In genomic region chr11:98747804-98748505, GRCm38 (mm10) we compare ENCODE assay signal across 8 mouse cellular contexts. TPM values are rescaled to one million over a fixed set of nuclear protein-coding genes. Genes with fewer than 3 reads are reported as not detected.
DNase-seq lines count a peak whose midpoint lies in the region; ATAC-seq and TF ChIP-seq lines count a peak whose summit lies in the region.

No protein-coding gene starts in this region.

- no peaks in the 10 kb centered on the region for H3K9me3 ChIP-seq in embryonic facial prominence, embryonic 14.5 days (ENCODE audit: control insufficient read depth, low read length)
- no peaks in the 10 kb centered on the region for H3K9me3 ChIP-seq in hindbrain, embryonic 16.5 days (ENCODE audit: control insufficient read depth, low read length)
- H3K9me3 ChIP-seq in midbrain, embryonic 16.5 days (replicated peaks; ENCODE audit: control insufficient read depth, low read length, poor library complexity, severe bottlenecking) = no peaks in the 10 kb centered on the region

- intact Hi-C loops in left cerebral cortex, adult 2 months (cut with DNase I) = no loop called here

- peak overlapping the region; percentile 56 for H3K4me2 ChIP-seq in embryonic facial prominence, embryonic 14.5 days (ENCODE audit: low read depth, low read length)
- peak overlapping the region; percentile 57 for H3K4me2 ChIP-seq in hindbrain, embryonic 16.5 days (ENCODE audit: low read length)
- peak overlapping the region; percentile 93 for H3K4me2 ChIP-seq in midbrain, embryonic 16.5 days (ENCODE audit: low read length)

- H3K4me3 ChIP-seq in left cerebral cortex, adult 2 months = peak overlapping the region; percentile 32; the same call in 1 of the 2 replicates
- H3K4me3 ChIP-seq in embryonic facial prominence, embryonic 14.5 days (ENCODE audit: low read depth, low read length) = peak overlapping the region; percentile 16
- H3K4me3 ChIP-seq in hindbrain, embryonic 16.5 days (ENCODE audit: low read length) = peak overlapping the region; percentile 27
- H3K4me3 ChIP-seq in midbrain, embryonic 16.5 days (ENCODE audit: low read depth, low read length) = peak overlapping the region; percentile 27

- no peak for ATAC-seq in embryonic facial prominence, embryonic 14.5 days (ENCODE audit: low read depth)
- no peak for ATAC-seq in hindbrain, embryonic 16.5 days
- no peak for ATAC-seq in midbrain, embryonic 16.5 days

- peak in 1 of 2 experiments; percentile 17 for DNase-seq in left cerebral cortex, adult 2 months (ENCODE audit: extremely low spot score in 1 of 2, low spot score in 2 of 2)
- DNase-seq in left cerebral cortex, adult 11 months (ENCODE audit: low spot score) = no peak
- peak; percentile 78 for DNase-seq in brain, adult 2 months (ENCODE audit: low read depth, low spot score)
- DNase-seq in embryonic facial prominence, embryonic 14.5 days (ENCODE audit: low spot score) = no peak
- DNase-seq in embryo, embryonic 9.5 days (ENCODE audit: extremely low spot score) = no peak
- no peak for DNase-seq in adrenal gland, adult 8-10 months

- H3K27ac ChIP-seq in left cerebral cortex, adult 2 months = peak overlapping the region; percentile 88
- peak overlapping the region; percentile 92 for H3K27ac ChIP-seq in embryonic facial prominence, embryonic 14.5 days (replicated peaks; ENCODE audit: low read depth, low read length)
- peak overlapping the region; percentile 94 for H3K27ac ChIP-seq in hindbrain, embryonic 16.5 days (ENCODE audit: low read depth, low read length)
- peak overlapping the region; percentile 97 for H3K27ac ChIP-seq in midbrain, embryonic 16.5 days (ENCODE audit: low read length)

- H3K27me3 ChIP-seq in embryonic facial prominence, embryonic 14.5 days (replicated peaks; ENCODE audit: control insufficient read depth, insufficient read depth, low read length) = no peaks in the 10 kb centered on the region
- no peaks in the 10 kb centered on the region for H3K27me3 ChIP-seq in hindbrain, embryonic 16.5 days (replicated peaks; ENCODE audit: control insufficient read depth, insufficient read depth, low read length)
- H3K27me3 ChIP-seq in midbrain, embryonic 16.5 days (ENCODE audit: control insufficient read depth, insufficient read depth, low read depth, low read length) = no peaks in the 10 kb centered on the region

- H3K9ac ChIP-seq in embryonic facial prominence, embryonic 14.5 days (ENCODE audit: low read depth, low read length) = peak overlapping the region; percentile 53
- H3K9ac ChIP-seq in hindbrain, embryonic 16.5 days (ENCODE audit: low read depth, low read length) = peak overlapping the region; percentile 60
- H3K9ac ChIP-seq in midbrain, embryonic 16.5 days (ENCODE audit: low read depth, low read length) = peak overlapping the region; percentile 63

- TF ChIP-seq CTCF in left cerebral cortex, adult 2 months (IDR thresholded peaks at IDR 0.05) = no peak

- H3K36me3 ChIP-seq in embryonic facial prominence, embryonic 14.5 days (ENCODE audit: control insufficient read depth, insufficient read depth, low read length) = no peaks in the 10 kb centered on the region
- no peaks in the 10 kb centered on the region for H3K36me3 ChIP-seq in hindbrain, embryonic 16.5 days (ENCODE audit: control insufficient read depth, insufficient read depth, low read length)
- H3K36me3 ChIP-seq in midbrain, embryonic 16.5 days (ENCODE audit: control insufficient read depth, insufficient read depth, low read length) = no peaks in the 10 kb centered on the region

- WGBS in embryonic facial prominence, embryonic 14.5 days = 10% methylated on average over 6 of the region's 6 CpGs
- WGBS in hindbrain, embryonic 16.5 days = 11% methylated on average over 6 of the region's 6 CpGs
- 6% methylated on average over 6 of the region's 6 CpGs for WGBS in midbrain, embryonic 16.5 days

- peaks cover 81% of the 10 kb centered on the region for H3K4me1 ChIP-seq in embryonic facial prominence, embryonic 14.5 days (ENCODE audit: control insufficient read depth, insufficient read depth, low read length)
- peaks cover 79% of the 10 kb centered on the region for H3K4me1 ChIP-seq in hindbrain, embryonic 16.5 days (ENCODE audit: control insufficient read depth, insufficient read depth, low read depth, low read length)
- peaks cover 93% of the 10 kb centered on the region for H3K4me1 ChIP-seq in midbrain, embryonic 16.5 days (ENCODE audit: control insufficient read depth, insufficient read depth, low read length)

RNA-seq across cellular contexts. Expression of gene Thra, which starts 7.5 kb away (rescaled TPM):
- 100 to 1,000 TPM; 730 to 768 TPM for total RNA-seq in left cerebral cortex, adult 2 months (2021)
- polyA plus RNA-seq in embryonic facial prominence, embryonic 14.5 days (2014; fragmentation: Nextera tagmentation; extraction: Ambion mirVana) = 57.7 and 62.2 TPM in 2 replicates
- 127 and 144 TPM in 2 replicates for polyA plus RNA-seq in hindbrain, embryonic 16.5 days (2015; fragmentation: Nextera tagmentation; extraction: Ambion mirVana)
- 139 and 149 TPM in 2 replicates for polyA plus RNA-seq in midbrain, embryonic 16.5 days (2015; fragmentation: Nextera tagmentation; extraction: Ambion mirVana)
- total RNA-seq in adrenal gland, adult 8-10 months (2022) = 100 to 1,000 TPM in 1 of 4 experiments, 10 to 100 TPM in 3; 67.1 to 111 (median 82.9) TPM

RNA-seq across cellular contexts. Expression of gene Med24, which starts 18.7 kb away (rescaled TPM):
- 100 to 1,000 TPM; 126 to 134 TPM for total RNA-seq in left cerebral cortex, adult 2 months (2021)
- 40.7 and 49.0 TPM in 2 replicates for polyA plus RNA-seq in embryonic facial prominence, embryonic 14.5 days (2014; fragmentation: Nextera tagmentation; extraction: Ambion mirVana)
- polyA plus RNA-seq in hindbrain, embryonic 16.5 days (2015; fragmentation: Nextera tagmentation; extraction: Ambion mirVana) = 62.5 and 71.1 TPM in 2 replicates
- polyA plus RNA-seq in midbrain, embryonic 16.5 days (2015; fragmentation: Nextera tagmentation; extraction: Ambion mirVana) = 75.1 and 77.5 TPM in 2 replicates
- 10 to 100 TPM; 47.7 to 63.3 (median 55.7) TPM for total RNA-seq in adrenal gland, adult 8-10 months (2022)

RNA-seq across cellular contexts. Expression of gene Nr1d1, which starts 27.2 kb away (rescaled TPM):
- 100 to 1,000 TPM in 1 of 2 experiments, 10 to 100 TPM in 1; 91.9 to 153 TPM for total RNA-seq in left cerebral cortex, adult 2 months (2021)
- polyA plus RNA-seq in embryonic facial prominence, embryonic 14.5 days (2014; fragmentation: Nextera tagmentation; extraction: Ambion mirVana) = 1.1 and 1.9 TPM in 2 replicates
- polyA plus RNA-seq in hindbrain, embryonic 16.5 days (2015; fragmentation: Nextera tagmentation; extraction: Ambion mirVana) = 4.9 and 5.6 TPM in 2 replicates
- polyA plus RNA-seq in midbrain, embryonic 16.5 days (2015; fragmentation: Nextera tagmentation; extraction: Ambion mirVana) = 3.5 and 5.2 TPM in 2 replicates
- 100 to 1,000 TPM; 140 to 286 (median 201) TPM for total RNA-seq in adrenal gland, adult 8-10 months (2022)

RNA-seq across cellular contexts. Expression of gene Csf3, which starts 46.9 kb away (rescaled TPM):
- not detected for total RNA-seq in left cerebral cortex, adult 2 months (2021)
- polyA plus RNA-seq in embryonic facial prominence, embryonic 14.5 days (2014; fragmentation: Nextera tagmentation; extraction: Ambion mirVana) = not detected in 2 replicates
- polyA plus RNA-seq in hindbrain, embryonic 16.5 days (2015; fragmentation: Nextera tagmentation; extraction: Ambion mirVana) = not detected in 2 replicates
- polyA plus RNA-seq in midbrain, embryonic 16.5 days (2015; fragmentation: Nextera tagmentation; extraction: Ambion mirVana) = not detected in 2 replicates
- total RNA-seq in adrenal gland, adult 8-10 months (2022) = not detected

RNA-seq across cellular contexts. Expression of gene Msl1, which starts 47.4 kb away (rescaled TPM):
- 100 to 1,000 TPM; 178 to 192 TPM for total RNA-seq in left cerebral cortex, adult 2 months (2021)
- 18.1 and 18.5 TPM in 2 replicates for polyA plus RNA-seq in embryonic facial prominence, embryonic 14.5 days (2014; fragmentation: Nextera tagmentation; extraction: Ambion mirVana)
- polyA plus RNA-seq in hindbrain, embryonic 16.5 days (2015; fragmentation: Nextera tagmentation; extraction: Ambion mirVana) = 28.2 and 28.6 TPM in 2 replicates
- polyA plus RNA-seq in midbrain, embryonic 16.5 days (2015; fragmentation: Nextera tagmentation; extraction: Ambion mirVana) = 29.2 and 33.2 TPM in 2 replicates
- total RNA-seq in adrenal gland, adult 8-10 months (2022) = 10 to 100 TPM; 93.5 to 98.5 (median 93.7) TPM
